ENCODE assay signal across 23 mouse cellular contexts in the genomic region with DNA sequence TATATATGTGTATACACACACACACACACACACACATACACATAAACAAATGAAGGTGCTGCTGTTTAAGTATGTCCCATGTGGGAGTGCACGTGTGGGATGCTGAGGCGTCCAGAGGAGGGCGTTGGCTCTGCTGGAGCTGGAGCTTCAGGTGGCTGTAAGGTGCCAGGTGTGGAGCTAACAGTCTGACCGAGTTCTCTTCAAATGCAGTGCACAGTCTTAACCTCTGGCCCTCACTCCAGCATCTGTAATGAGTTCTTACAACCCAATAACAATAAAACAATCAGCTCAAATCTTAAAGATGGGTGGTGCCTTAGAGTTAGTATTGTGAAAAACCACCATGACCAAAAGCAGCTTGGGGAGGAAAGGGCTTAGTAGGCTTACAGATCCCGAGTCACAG.
"Had no signal": no experiment of that assay in that cellular context is flagged by ENCODE, and none has a peak within 500 bp of the region (broad histone marks: within the 10 kb centered on the region; RNA-seq: fewer than 3 reads in every experiment).

No protein-coding gene starts in this region.

- DNase-seq: gastrocnemius, adult 2 months; gastrocnemius, postnatal 10 days; gastrocnemius, postnatal 25 days; heart, adult 18-20 months; heart, postnatal 14 days; heart, postnatal 36 days; kidney, adult 18-20 months; kidney, adult 8-10 months; kidney, postnatal 10 days; kidney, postnatal 25 days; kidney, postnatal 4 days; layer of hippocampus, adult 9-11 months; layer of hippocampus, postnatal 36 days; left cerebral cortex, postnatal 4 days had no signal

- H3K4me3 ChIP-seq: gastrocnemius, adult 2 months; heart, embryonic 10.5 days; heart, embryonic 13.5 days; heart, embryonic 15.5 days; hindbrain, embryonic 13.5 days; hindbrain, embryonic 15.5 days; limb, embryonic 13.5 days; limb, embryonic 15.5 days; liver, embryonic 12.5 days had no signal

- H3K9ac ChIP-seq: heart, embryonic 13.5 days; heart, embryonic 15.5 days; hindbrain, embryonic 13.5 days; hindbrain, embryonic 15.5 days; limb, embryonic 13.5 days; limb, embryonic 15.5 days; liver, embryonic 12.5 days had no signal

- H3K36me3 ChIP-seq: heart, embryonic 10.5 days; heart, embryonic 13.5 days; heart, embryonic 15.5 days; hindbrain, embryonic 13.5 days; hindbrain, embryonic 15.5 days; limb, embryonic 13.5 days; limb, embryonic 15.5 days; liver, embryonic 12.5 days had no signal

- H3K27ac ChIP-seq: gastrocnemius, adult 2 months; heart, embryonic 10.5 days; heart, embryonic 13.5 days; heart, embryonic 15.5 days; hindbrain, embryonic 13.5 days; hindbrain, embryonic 15.5 days; hindbrain, postnatal 0 days; limb, embryonic 13.5 days; limb, embryonic 15.5 days; liver, embryonic 12.5 days had no signal

- ATAC-seq: liver, embryonic 12.5 days had no signal

- H3K27me3 ChIP-seq: heart, embryonic 13.5 days; heart, embryonic 15.5 days; hindbrain, embryonic 13.5 days; hindbrain, embryonic 15.5 days; limb, embryonic 13.5 days; limb, embryonic 15.5 days; liver, embryonic 12.5 days had no signal

- H3K4me1 ChIP-seq: heart, embryonic 15.5 days; hindbrain, embryonic 13.5 days; hindbrain, embryonic 15.5 days; limb, embryonic 15.5 days; liver, embryonic 12.5 days had no signal

- H3K9me3 ChIP-seq: heart, embryonic 10.5 days; heart, embryonic 13.5 days; heart, embryonic 15.5 days; hindbrain, embryonic 13.5 days; hindbrain, embryonic 15.5 days; limb, embryonic 13.5 days; limb, embryonic 15.5 days; liver, embryonic 12.5 days had no signal

- H3K4me2 ChIP-seq: heart, embryonic 13.5 days; heart, embryonic 15.5 days; hindbrain, embryonic 13.5 days; hindbrain, embryonic 15.5 days; limb, embryonic 13.5 days; limb, embryonic 15.5 days; liver, embryonic 12.5 days had no signal
